Mouse (Mus musculus) 3134 (cell line): ENCODE measurements at regions not wholly inside any gene's neighbourhood (a gene's known extent, or its start where the extent isn't known, plus 50 kb on each side); places are given as distances from the start of the nearest gene placed in this dataset.
A peak's percentile ranks its signal among the peaks of the same experiment; 100 is the strongest.

Source experiments
- DNase-seq: peaks from one replicate; pipeline ENCODE4 v3.0.0-alpha.2; 2011; ENCODE audit warnings: low spot score; ENCODE audit not compliant: insufficient read length; ENCODE audit errors: extremely low read depth

- DNase-seq = no peak
These were observed 106.5 kb upstream of the Mycn start for GRCm38 (mm10) chr12:13048168-13048727.

DNA sequence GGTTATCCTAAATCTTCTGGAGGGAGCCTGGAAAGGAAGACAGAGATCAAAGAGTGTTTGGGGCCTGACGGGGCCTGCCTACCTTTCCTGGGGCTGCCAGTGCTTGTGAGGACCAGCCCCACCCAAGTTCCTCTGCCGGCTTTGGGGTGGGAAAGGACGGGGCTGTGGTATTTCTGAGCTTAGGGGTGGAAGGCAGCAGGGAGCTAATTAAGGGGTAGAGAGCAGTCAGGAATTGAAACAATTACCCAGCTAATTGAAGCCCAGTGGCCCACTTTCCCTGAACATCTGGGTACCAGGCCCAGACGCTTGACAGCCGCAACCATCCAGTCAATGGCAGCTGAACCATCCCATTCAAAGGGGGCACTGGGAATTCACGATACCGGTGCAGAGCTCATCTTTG, 101.2 kb upstream of the Mycn start:
- DNase-seq = no peak

- no peak for DNase-seq
These were observed 93.5 kb upstream of the Mycn start for GRCm38 (mm10) chr12:13035108-13035741.

DNA sequence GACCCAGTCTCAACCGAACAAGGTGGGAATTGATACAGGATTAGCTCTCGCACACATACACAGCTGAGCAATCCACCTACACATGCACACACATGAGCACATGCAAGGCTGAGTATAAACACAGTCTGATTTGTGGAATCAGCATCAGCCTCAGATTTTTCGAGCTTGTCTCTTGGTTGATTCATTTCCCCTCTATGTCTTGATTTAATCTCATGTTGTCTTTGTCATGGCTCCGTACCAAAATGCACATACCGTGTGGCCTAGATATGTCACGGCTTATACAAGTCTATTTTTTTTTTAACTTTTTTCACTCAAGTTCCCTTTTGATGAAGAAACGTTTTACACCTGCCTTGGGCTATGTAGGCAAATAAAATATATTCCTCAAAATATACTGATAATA, 88.6 kb upstream of the Mycn start:
- DNase-seq = no peak

GRCm38 (mm10) chr12:13028086-13028485, 86.4 kb upstream of the Mycn start:
- DNase-seq = no peak

DNA sequence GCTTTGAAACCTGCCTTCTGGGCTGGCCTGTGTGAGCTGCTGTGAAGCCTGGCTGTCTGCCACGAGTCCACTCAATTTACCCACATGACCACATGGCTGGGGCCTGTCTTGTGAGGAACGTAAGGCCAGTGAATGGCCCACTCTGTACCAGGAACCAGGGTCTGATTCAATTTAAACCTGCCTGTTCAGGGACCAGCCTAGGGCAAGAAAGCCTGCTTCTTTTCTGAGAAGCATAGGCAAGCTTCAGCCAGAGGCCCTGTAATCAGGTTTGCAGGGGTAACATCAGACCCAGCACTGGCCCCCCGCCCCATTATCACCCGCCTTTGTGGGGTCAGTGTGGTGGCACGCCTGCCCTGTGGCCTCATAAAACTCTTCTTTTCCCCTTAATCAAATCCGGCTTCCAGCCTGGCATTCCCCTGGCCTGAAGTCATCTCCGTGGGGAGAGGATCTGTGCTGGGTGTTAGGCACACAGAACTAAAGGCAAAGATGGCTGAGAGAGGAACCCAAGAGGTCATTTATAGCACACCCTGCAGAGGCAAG, 84.4 kb upstream of the Mycn start:
- peak; percentile 2 for DNase-seq

DNA sequence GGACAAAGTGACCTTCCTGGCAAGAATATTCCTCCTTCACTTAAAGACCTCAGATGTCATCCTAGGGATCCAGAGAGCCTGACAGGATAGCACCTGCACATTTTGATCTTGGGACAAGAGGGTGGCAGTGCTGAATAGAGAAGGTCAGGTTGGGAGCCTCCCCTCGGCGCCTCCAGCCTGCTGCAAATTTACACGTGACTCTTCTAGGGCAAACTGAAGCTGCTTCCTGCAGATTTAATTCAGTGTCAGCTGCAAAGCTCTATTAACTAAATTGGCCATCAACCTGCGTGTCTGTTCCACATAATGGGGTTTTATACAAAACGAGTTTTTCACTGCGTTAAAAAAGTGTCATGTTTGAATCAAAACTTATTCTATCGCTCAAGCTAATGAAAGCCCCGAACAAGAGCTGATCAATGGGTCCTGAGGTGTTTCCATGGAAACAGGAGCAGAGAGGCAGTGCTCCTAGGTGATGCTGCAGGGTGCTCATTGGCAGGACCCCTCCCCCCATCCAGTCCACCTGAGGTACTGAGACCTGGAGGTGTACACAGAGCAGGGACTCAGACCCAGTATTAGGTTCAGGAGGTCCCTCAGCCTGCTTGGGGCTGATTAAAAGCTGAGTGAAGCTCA, 82.6 kb upstream of the Mycn start:
- DNase-seq = no peak

- DNase-seq = no peak
These were observed 69.5 kb upstream of the Mycn start for GRCm38 (mm10) chr12:13011023-13011761.

DNA sequence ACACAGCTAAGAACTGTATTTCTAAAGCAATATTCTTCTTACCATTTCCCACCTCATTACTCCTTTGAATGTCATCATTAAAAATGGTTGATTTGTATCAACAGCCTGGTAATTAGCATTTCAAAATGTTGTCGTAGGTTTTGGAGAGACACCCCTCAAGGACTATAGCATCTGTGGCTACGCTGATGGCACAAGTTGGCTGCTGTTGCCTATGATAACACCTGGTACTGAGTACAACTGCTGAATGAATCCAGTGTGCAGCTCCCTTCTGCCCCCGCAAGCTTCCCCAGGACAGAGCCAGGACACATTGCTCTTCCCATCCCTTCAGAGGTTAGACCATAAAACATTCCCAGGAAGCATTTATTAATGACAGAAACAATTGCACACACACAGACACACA, 68.7 kb upstream of the Mycn start:
- no peak for DNase-seq

GRCm38 (mm10) chr12:13009470-13009869, 67.8 kb upstream of the Mycn start:
- DNase-seq = no peak

DNA sequence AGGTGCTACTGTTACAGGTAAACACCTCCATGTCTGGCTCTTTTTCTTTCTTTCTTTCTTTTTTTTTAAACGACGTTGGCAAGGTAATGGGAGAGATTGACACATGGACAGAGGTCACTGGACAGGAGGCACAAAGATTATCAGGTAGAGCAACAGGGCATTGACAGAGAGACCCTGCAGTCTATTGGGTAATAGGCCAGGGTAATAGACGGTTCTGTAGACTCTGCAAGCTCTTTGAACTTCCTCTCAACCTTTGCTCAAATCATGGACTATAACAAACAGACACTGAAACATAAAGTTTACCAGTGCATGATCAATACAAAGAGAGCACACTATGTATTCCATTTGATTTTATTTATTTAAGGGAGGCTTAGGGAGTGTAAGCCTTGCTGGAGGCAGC, 61.0 kb upstream of the Mycn start:
- no peak for DNase-seq

DNA sequence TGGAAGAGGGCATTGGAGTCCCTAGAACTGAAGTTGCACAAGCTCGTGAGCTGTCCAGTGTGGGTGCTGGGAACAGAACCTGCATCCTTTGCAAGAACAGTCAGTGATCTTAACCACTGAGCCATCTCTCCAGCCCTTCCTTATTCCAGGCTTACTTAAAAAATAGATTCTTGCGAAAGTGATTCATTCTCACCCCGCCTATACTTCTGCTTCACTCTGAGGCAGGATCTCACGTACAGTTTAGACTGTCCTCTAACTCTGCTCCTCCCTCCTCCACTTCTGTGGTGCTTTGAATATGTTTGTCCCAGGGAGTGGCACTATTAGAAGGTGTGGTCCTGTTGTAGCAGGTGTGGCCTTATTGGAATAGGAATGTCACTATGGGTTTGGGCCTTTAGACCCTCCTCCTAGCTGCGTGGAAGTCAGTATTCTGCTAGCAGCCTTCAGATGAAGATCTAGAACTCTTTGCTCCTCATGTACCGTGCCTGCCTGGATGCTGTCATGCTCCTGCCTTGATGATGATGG, 60.4 kb upstream of the Mycn start:
- DNase-seq = no peak

DNA sequence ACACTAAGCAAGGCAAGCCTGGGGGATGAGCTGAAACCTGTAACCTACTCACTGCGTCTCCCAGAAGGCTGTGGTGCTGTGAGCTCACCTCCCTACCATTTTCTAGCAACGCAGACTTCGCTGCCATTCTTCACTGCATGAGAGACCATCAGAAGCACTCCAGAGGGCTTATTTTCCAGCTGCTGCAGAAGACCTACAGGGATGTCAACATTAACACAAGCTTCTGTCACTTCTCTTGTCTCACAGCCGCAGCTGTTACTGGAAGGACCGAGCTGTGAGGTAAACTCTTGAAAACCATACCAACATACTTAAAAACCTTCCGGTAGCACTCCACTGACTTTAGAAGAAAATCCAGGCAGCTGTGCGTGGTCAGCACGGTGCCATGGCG, 54.3 kb upstream of the Mycn start:
- DNase-seq = no peak

DNA sequence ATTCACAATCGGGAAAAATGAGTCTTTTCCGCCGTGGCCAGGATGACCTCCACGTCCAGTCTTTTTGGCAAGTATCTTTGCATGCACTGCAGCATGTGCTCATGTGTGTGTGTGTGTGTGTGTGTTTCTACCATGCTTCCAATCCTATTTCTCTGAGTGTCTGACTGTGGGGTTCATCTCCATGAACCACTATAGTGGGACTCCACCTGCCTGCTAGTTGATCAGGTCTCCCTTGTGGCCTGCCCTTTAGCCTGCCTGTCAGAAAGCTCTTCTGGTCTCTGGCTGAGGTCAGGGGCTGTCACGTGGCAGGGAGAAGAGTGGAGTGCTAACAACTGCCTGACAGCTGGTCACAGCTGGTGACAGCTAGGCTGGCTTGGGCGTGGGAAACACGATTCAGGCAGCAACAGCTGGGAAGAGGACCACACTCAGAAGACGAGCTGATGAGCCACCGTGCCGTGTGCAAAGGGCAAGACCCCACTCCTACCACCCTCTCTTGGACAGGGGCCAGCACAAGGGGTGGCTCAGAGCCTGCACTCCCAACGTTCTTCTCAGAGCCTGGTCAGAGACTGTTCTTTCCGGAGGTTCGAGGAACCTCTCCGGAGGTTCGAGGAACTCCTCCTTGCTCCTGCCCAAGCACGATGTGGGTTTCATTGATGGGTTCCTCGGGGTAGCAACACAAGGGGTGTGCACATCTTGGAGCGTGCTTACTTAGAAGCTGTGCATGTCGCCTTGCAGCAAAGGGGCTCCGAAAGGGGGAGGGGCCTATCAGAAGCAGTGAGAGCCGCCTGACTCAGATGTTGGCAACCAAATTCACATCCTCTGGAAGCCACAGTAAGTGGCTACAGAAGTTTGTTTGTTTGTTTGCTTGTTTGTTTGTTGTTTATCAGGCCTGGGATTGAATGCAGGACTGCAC, 53.6 kb upstream of the Mycn start:
- no peak for DNase-seq

DNA sequence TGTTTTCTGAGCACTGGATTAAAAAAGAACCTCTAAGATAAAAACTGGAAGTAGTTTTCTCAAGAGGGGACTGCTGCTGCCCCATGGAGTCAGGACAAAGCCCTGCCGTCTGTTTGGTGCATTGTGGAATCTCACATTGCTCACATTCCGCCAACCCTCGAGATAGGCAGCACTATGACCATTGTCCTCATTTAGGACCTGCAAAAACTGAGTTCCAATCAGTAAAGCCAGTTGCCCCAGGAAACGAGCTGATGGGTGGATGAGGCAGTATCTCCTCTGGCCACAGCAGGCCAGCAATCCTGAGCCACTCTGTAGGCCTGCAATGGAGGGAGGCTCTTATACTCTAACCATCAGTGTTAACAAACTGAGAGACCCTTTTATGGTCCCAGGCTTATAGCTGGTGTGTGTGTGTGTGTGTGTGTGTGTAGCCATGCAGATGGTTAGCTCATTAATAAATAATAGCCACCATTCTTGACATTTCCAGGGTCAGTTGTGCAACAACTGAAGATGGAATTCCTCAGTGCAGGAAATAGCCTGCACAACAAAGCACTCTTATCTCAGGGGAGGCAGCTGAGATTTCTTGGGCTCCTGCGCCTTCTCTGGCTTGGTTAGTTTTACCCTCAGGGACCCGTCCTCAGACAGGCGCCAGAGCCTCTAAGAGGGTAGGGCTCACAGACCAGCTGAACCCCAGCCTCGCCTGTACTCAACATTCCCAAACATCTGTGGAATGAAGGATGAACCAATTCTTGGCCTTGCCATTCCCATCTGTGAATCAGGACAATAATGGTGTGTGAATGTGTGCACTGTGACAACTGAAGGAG, 52.4 kb upstream of the Mycn start:
- no peak for DNase-seq
